Mouse (Mus musculus) midbrain, postnatal 0 days (tissue): ENCODE data around the gene Stat1. TPM values are rescaled to one million over a fixed set of nuclear protein-coding genes. Genes with fewer than 3 reads are reported as not detected.

Experiments used
- ATAC-seq: fragments of 200-750 bp; cut with Nextera tagmentation; 2 replicates; pipeline ENCODE4 v1.8.0; 2017; ENCODE audit warnings: moderate number of reproducible peaks, mild to moderate bottlenecking, moderate TSS enrichment, moderate library complexity; ENCODE audit not compliant: low FRiP score
- DNase-seq: peaks from one replicate; pipeline ENCODE4 v3.0.0-alpha.2; 2015; ENCODE audit warnings: low spot score
- H3K27ac ChIP-seq: fragments of 300-500 bp; sonication (generic); 2 replicates; pipeline ENCODE4 v1.5.1; 2014; ENCODE audit warnings: low read depth, mild to moderate bottlenecking, low read length, mixed read lengths
- H3K27me3 ChIP-seq: fragments of 300-500 bp; sonication (generic); 2 replicates; pipeline ENCODE4 v1.6.1; 2014; ENCODE audit warnings: low read length, control low read depth, mixed read lengths; ENCODE audit not compliant: insufficient read depth
- H3K36me3 ChIP-seq: fragments of 300-500 bp; sonication (generic); 2 replicates; pipeline ENCODE4 v1.6.1; 2014; ENCODE audit warnings: low read length, control low read depth, mixed read lengths; ENCODE audit not compliant: insufficient read depth
- H3K4me1 ChIP-seq: fragments of 300-500 bp; sonication (generic); 2 replicates; pipeline ENCODE4 v1.6.1; 2014; ENCODE audit warnings: mild to moderate bottlenecking, control low read depth, antibody characterized with exemption, low read length, mixed read lengths; ENCODE audit not compliant: insufficient read depth
- H3K4me2 ChIP-seq: fragments of 300-500 bp; sonication (generic); 2 replicates; pipeline ENCODE4 v1.6.1; 2014; ENCODE audit warnings: low read depth, mild to moderate bottlenecking, low read length, mixed read lengths; ENCODE audit not compliant: poor library complexity, severe bottlenecking
- H3K4me3 ChIP-seq: fragments of 300-500 bp; sonication (generic); 2 replicates; pipeline ENCODE4 v1.5.1; 2014; ENCODE audit warnings: low read depth, mild to moderate bottlenecking, low read length, moderate library complexity
- H3K9ac ChIP-seq: fragments of 300-500 bp; sonication (generic); replicated peaks from 2 replicates; pipeline ENCODE4 v1.6.1; 2014; ENCODE audit warnings: mild to moderate bottlenecking, low read length, moderate library complexity, mixed read lengths; ENCODE audit not compliant: poor library complexity, severe bottlenecking
- H3K9me3 ChIP-seq: fragments of 300-500 bp; sonication (generic); 2 replicates; pipeline ENCODE4 v1.6.1; 2016; ENCODE audit warnings: low read length, control low read depth
- CTCF ChIP-seq: IDR thresholded peaks from 2 replicates; pipeline ENCODE4 v1.5.1; 2016; ENCODE audit warnings: antibody characterized with exemption, mild to moderate bottlenecking
- WGBS: fragments of 180-500 bp; shearing (Covaris S2); extraction: QIAGEN DNeasy Blood & Tissue Kit; methylation state at CpG from one replicate; pipeline ENCODE4 v1.1.7; 2014; 5-methylcytosine and 5-hydroxymethylcytosine counted together
- polyA plus RNA-seq: library from polyadenylated mRNA; unstranded; fragments of >200 nt; fragmentation: Nextera tagmentation; extraction: Ambion mirVana; gene quantifications from 2 replicates; pipeline ENCODE4 v1.2.1, GENCODE M21; 2015
- total RNA-seq: library from RNA; depleted of rRNA; stranded (reverse); fragments of >200 nt; gene quantifications from 2 replicates; pipeline ENCODE4 v1.2.3, GENCODE M21; 2014

Gene Stat1
- total and polyA plus RNA-seq, 2 experiments from 2014 or later, result 11.2 to 27.5 TPM

DNA sequence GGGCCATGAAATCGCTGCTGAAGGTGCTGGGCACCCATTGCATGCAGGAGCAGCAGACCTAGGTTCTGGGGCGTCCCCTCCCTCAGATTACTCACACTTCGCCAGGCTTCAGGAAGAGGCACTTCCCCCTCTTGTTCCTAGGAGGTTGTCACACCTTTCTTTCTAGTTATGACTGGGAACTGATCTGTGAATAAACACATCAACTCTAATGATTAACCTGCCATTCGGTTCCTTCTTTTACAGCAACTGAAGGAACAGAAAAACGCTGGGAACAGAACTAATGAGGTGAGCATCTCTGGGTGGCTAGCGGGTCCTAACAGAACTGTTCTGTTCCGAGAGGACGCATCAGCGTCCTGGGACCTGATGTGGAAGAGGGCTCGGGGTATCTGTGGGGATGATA lies 25.7 kb downstream of the Stat1 start:
- TF ChIP-seq CTCF, result no peak

GRCm38 (mm10) chr1:52146214-52146970 lies 27.2 kb downstream of the Stat1 start:
- Histone ChIP-seq H3K4me1 (no peaks in the 10 kb centered on the region), H3K4me2 (no peak overlapping the region), H3K27ac (no peak overlapping the region), H3K27me3 (no peaks in the 10 kb centered on the region), H3K9me3 (no peaks in the 10 kb centered on the region), H3K4me3 (no peak overlapping the region), H3K9ac (no peak overlapping the region), H3K36me3 (peaks cover 7% of the 10 kb centered on the region; the same call in 1 of the 2 replicates)
- peak; percentile 84 for TF ChIP-seq CTCF
- ATAC-seq, result peak; percentile 74
- 53% methylated on average over 12 of the region's 12 CpGs for WGBS
- peak; percentile 85 for DNase-seq

More for the DNA sequence above, 25.7 kb downstream of the Stat1 start:
- ATAC-seq, result no peak
- no peak for DNase-seq
- 87% methylated on average over 10 of the region's 10 CpGs for WGBS
- Histone ChIP-seq H3K27me3 (no peaks in the 10 kb centered on the region), H3K4me3 (no peak overlapping the region), H3K4me1 (no peaks in the 10 kb centered on the region), H3K9ac (no peak overlapping the region), H3K9me3 (no peaks in the 10 kb centered on the region), H3K36me3 (peaks cover 7% of the 10 kb centered on the region; the same call in 1 of the 2 replicates), H3K27ac (no peak overlapping the region), H3K4me2 (no peak overlapping the region)

GRCm38 (mm10) chr1:52147431-52147830 lies 28.2 kb downstream of the Stat1 start:
- no peak overlapping the region for H3K4me2 ChIP-seq
- H3K36me3 ChIP-seq, result peaks cover 7% of the 10 kb centered on the region; the same call in 1 of the 2 replicates
- no peak overlapping the region for H3K27ac ChIP-seq
- H3K9me3 ChIP-seq, result no peaks in the 10 kb centered on the region
- no peak overlapping the region for H3K4me3 ChIP-seq
- no peak for ATAC-seq
- no peak overlapping the region for H3K9ac ChIP-seq
- H3K4me1 ChIP-seq, result no peaks in the 10 kb centered on the region
- WGBS, result 89% methylated on average over 2 of the region's 2 CpGs
- no peak for TF ChIP-seq CTCF
- no peak for DNase-seq
- no peaks in the 10 kb centered on the region for H3K27me3 ChIP-seq

DNA sequence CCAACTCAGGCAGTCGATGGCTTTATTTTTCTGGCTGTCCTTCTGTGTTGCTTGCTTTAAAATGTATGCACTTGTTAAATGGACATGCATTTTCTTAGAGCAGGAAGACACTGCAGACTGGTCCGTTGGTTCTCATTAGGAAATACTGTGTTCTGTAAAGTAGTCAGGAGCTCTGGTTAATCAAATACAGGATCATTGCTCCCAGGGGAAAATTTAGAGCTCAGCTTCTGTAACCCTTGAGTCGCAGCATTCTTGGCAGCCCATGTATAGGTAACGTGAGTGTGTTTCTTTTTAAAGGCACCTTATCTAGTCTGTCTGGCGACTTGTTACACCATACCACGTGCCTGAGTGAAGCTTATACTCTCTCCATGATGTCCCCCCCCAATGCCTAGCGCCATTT lies 28.9 kb downstream of the Stat1 start:
- Histone ChIP-seq H3K9me3 (no peaks in the 10 kb centered on the region), H3K4me2 (no peak overlapping the region), H3K4me3 (no peak overlapping the region), H3K36me3 (peaks cover 7% of the 10 kb centered on the region; the same call in 1 of the 2 replicates), H3K4me1 (no peaks in the 10 kb centered on the region), H3K27ac (no peak overlapping the region), H3K27me3 (no peaks in the 10 kb centered on the region), H3K9ac (no peak overlapping the region)
- WGBS, result 75% methylated on average over 7 of the region's 7 CpGs
- DNase-seq (peak; percentile 27), ATAC-seq (no peak)
- TF ChIP-seq CTCF, result no peak

GRCm38 (mm10) chr1:52148696-52149095 lies 29.5 kb downstream of the Stat1 start:
- Histone ChIP-seq H3K4me1 (no peaks in the 10 kb centered on the region), H3K9ac (no peak overlapping the region), H3K27me3 (no peaks in the 10 kb centered on the region), H3K4me3 (no peak overlapping the region), H3K9me3 (no peaks in the 10 kb centered on the region), H3K4me2 (no peak overlapping the region), H3K27ac (no peak overlapping the region), H3K36me3 (peaks cover 7% of the 10 kb centered on the region; the same call in 1 of the 2 replicates)
- no peak for ATAC-seq
- no peak for DNase-seq
- no peak for TF ChIP-seq CTCF
- WGBS, result 59% methylated on average over 7 of the region's 7 CpGs

- Histone ChIP-seq H3K4me2 (no peak overlapping the region), H3K27me3 (no peaks in the 10 kb centered on the region), H3K27ac (no peak overlapping the region), H3K9me3 (no peaks in the 10 kb centered on the region), H3K9ac (no peak overlapping the region), H3K4me3 (no peak overlapping the region), H3K4me1 (no peaks in the 10 kb centered on the region), H3K36me3 (0 out of 2 replicates have a peak, but pooled peaks cover 2% of the 10 kb centered on the region)
- peak; percentile 55; the same call in 1 of the 2 replicates for ATAC-seq
- DNase-seq, result peak; percentile 89
- 37% methylated on average over 9 of the region's 9 CpGs for WGBS
- no peak for TF ChIP-seq CTCF
These were observed 30.7 kb downstream of the Stat1 start for GRCm38 (mm10) chr1:52149934-52150346.
